Mouse (Mus musculus): ENCODE data around the gene Gm20906. TPM values are rescaled to one million over a fixed set of nuclear protein-coding genes. Genes with fewer than 3 reads are reported as not detected.

Gm20906 gene
- not detected for total RNA-seq (2023)

GRCm38 (mm10) chrY:87550666-87551065 lies at the start of gene Gm20906:
Gene Gm20906 (plus strand): TSS chrY:87550966.

Measured in T-cell, adult 66 days (primary cell).